In the genomic region with DNA sequence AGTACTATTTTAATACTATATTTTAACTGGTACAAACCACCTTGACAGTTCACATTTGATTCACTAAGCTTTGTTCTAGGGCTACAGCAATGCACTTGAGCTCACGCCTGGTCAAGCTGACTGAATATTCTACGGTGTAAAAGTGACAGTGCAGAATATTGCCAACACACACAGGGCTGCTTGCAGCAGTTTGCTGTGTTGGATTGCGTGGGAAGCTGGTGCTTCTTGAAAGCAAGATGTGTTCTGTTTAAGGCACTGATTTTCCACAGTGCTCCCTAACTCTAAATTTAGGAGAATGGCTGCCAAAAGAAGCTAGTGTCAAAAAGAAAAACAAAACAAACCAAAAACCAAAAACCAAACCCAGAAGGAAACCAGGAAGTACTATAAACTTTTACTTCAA, we compare ENCODE assay signal across 33 mouse cellular contexts.
A peak's percentile ranks its signal among the peaks of the same experiment; 100 is the strongest.
DNase-seq lines count a peak whose midpoint lies in the region; ATAC-seq lines count a peak whose summit lies in the region.
"Had no signal": no experiment of that assay in that cellular context is flagged by ENCODE, and none has a peak within 500 bp of the region (broad histone marks: within the 10 kb centered on the region; RNA-seq: fewer than 3 reads in every experiment).

No protein-coding gene starts in this region.

- H3K4me1 ChIP-seq in forebrain, embryonic 16.5 days (replicated peaks; ENCODE audit: control insufficient read depth, insufficient read depth, low read length): no peaks in the 10 kb centered on the region
- H3K4me1 ChIP-seq in hindbrain, embryonic 16.5 days (ENCODE audit: control insufficient read depth, insufficient read depth, low read depth, low read length): no peaks in the 10 kb centered on the region
- H3K4me1 ChIP-seq: embryonic facial prominence, embryonic 10.5 days; embryonic facial prominence, embryonic 15.5 days; forebrain, embryonic 12.5 days; kidney, embryonic 15.5 days; limb, embryonic 13.5 days; lung, embryonic 15.5 days; neural tube, embryonic 12.5 days had no signal

- H3K4me3 ChIP-seq in forebrain, embryonic 16.5 days (replicated peaks; ENCODE audit: low read length): no peak overlapping the region
- no peak overlapping the region for H3K4me3 ChIP-seq in hindbrain, embryonic 16.5 days (ENCODE audit: low read length)
- H3K4me3 ChIP-seq: embryonic facial prominence, embryonic 10.5 days; embryonic facial prominence, embryonic 15.5 days; forebrain, embryonic 12.5 days; heart, embryonic 13.5 days; kidney, embryonic 15.5 days; layer of hippocampus, adult 2 months; limb, embryonic 13.5 days; lung, embryonic 15.5 days; neural tube, embryonic 12.5 days had no signal

- H3K27me3 ChIP-seq in forebrain, embryonic 16.5 days (replicated peaks; ENCODE audit: control insufficient read depth, insufficient read depth, low read length): no peaks in the 10 kb centered on the region
- H3K27me3 ChIP-seq in hindbrain, embryonic 16.5 days (replicated peaks; ENCODE audit: control insufficient read depth, insufficient read depth, low read length): no peaks in the 10 kb centered on the region
- H3K27me3 ChIP-seq: embryonic facial prominence, embryonic 15.5 days; forebrain, embryonic 12.5 days; heart, embryonic 13.5 days; kidney, embryonic 15.5 days; limb, embryonic 13.5 days; lung, embryonic 15.5 days; neural tube, embryonic 12.5 days had no signal

- H3K9ac ChIP-seq in forebrain, embryonic 16.5 days (replicated peaks; ENCODE audit: low read depth, low read length): no peak overlapping the region
- H3K9ac ChIP-seq in hindbrain, embryonic 16.5 days (ENCODE audit: low read depth, low read length): no peak overlapping the region
- H3K9ac ChIP-seq: embryonic facial prominence, embryonic 15.5 days; forebrain, embryonic 12.5 days; heart, embryonic 13.5 days; hindbrain, embryonic 14.5 days; kidney, embryonic 15.5 days; limb, embryonic 13.5 days; lung, embryonic 15.5 days; neural tube, embryonic 12.5 days had no signal

- no peak overlapping the region for H3K4me2 ChIP-seq in forebrain, embryonic 16.5 days (ENCODE audit: low read length)
- no peak overlapping the region for H3K4me2 ChIP-seq in hindbrain, embryonic 16.5 days (ENCODE audit: low read length)
- H3K4me2 ChIP-seq: embryonic facial prominence, embryonic 15.5 days; forebrain, embryonic 12.5 days; heart, embryonic 13.5 days; hindbrain, embryonic 14.5 days; kidney, embryonic 15.5 days; limb, embryonic 13.5 days; liver, embryonic 11.5 days; lung, embryonic 15.5 days; midbrain, embryonic 11.5 days; neural tube, embryonic 12.5 days had no signal

- 95% methylated on average over 3 of the region's 3 CpGs for WGBS in forebrain, embryonic 16.5 days
- 95% methylated on average over 3 of the region's 3 CpGs for WGBS in hindbrain, embryonic 16.5 days

- no peak for ATAC-seq in forebrain, embryonic 16.5 days
- no peak for ATAC-seq in hindbrain, embryonic 16.5 days
- ATAC-seq: activated CD4-positive, CD25-positive, alpha-beta regulatory T cell, adult 4 months; inflammation-experienced regulatory T-cells, adult 6 months; midbrain, embryonic 16.5 days had no signal

- intact Hi-C loops in left cerebral cortex, postnatal 36 days (cut with DNase I): no loop called here

- peaks cover 11% of the 10 kb centered on the region for H3K36me3 ChIP-seq in forebrain, embryonic 16.5 days (ENCODE audit: control insufficient read depth, insufficient read depth)
- H3K36me3 ChIP-seq in hindbrain, embryonic 16.5 days (ENCODE audit: control insufficient read depth, insufficient read depth, low read length): peaks cover 8% of the 10 kb centered on the region

- DNase-seq in layer of hippocampus, adult 11-12 months (ENCODE audit: low spot score): peak; percentile 23
- no peak for DNase-seq in layer of hippocampus, adult 9-10 months (ENCODE audit: low spot score)
- peak; percentile 87 for DNase-seq in brain, adult 2 months (ENCODE audit: low read depth, low spot score)
- peak; percentile 31 to 61 for DNase-seq in left cerebral cortex, adult 18-20 months (ENCODE audit: low spot score in 2 of 2)
- peak; percentile 34 to 41 for DNase-seq in left cerebral cortex, postnatal 36 days (ENCODE audit: low spot score in 2 of 2)
- DNase-seq in kidney, adult 11 months: no peak
- DNase-seq: adrenal gland, adult 2 months; adrenal gland, postnatal 36 days; B cell, adult 2 months; cerebellum, adult 2 months; cerebellum, postnatal 25 days; gastrocnemius, postnatal 25 days; heart, adult 18-20 months; heart, postnatal 10 days; kidney, adult 18-20 months; thymus, postnatal 14 days had no signal

- H3K9me3 ChIP-seq in forebrain, embryonic 16.5 days (ENCODE audit: control insufficient read depth, low read length): no peaks in the 10 kb centered on the region
- no peaks in the 10 kb centered on the region for H3K9me3 ChIP-seq in hindbrain, embryonic 16.5 days (ENCODE audit: control insufficient read depth, low read length)
- H3K9me3 ChIP-seq: embryonic facial prominence, embryonic 10.5 days; embryonic facial prominence, embryonic 15.5 days; forebrain, embryonic 12.5 days; heart, embryonic 13.5 days; kidney, embryonic 15.5 days; limb, embryonic 13.5 days; lung, embryonic 15.5 days; neural tube, embryonic 12.5 days had no signal

- no peak overlapping the region for H3K27ac ChIP-seq in forebrain, embryonic 16.5 days (ENCODE audit: low read length)
- H3K27ac ChIP-seq in hindbrain, embryonic 16.5 days (ENCODE audit: low read depth, low read length): no peak overlapping the region
- H3K27ac ChIP-seq: embryonic facial prominence, embryonic 10.5 days; embryonic facial prominence, embryonic 15.5 days; forebrain, embryonic 12.5 days; heart, embryonic 13.5 days; hindbrain, embryonic 14.5 days; kidney, embryonic 15.5 days; layer of hippocampus, adult 2 months; limb, embryonic 13.5 days; lung, embryonic 15.5 days; neural tube, embryonic 12.5 days had no signal

Comparison
In these comparisons a context has a peak if more than half of its experiments do, and no peak if none do; other contexts are left out.
1. DNase-seq: peak in layer of hippocampus, adult 11-12 months (single experiment), brain, adult 2 months (single experiment), left cerebral cortex, adult 18-20 months (2 of 2) and left cerebral cortex, postnatal 36 days (2 of 2); none in layer of hippocampus, adult 9-10 months (single experiment) and kidney, adult 11 months (single experiment).